Mouse (Mus musculus) lung, adult 2 months (tissue): ENCODE measurements around the gene Clpsl2.
A peak's percentile ranks its signal among the peaks of the same experiment; 100 is the strongest.

Experiments
- CTCF ChIP-seq: fragments of 200-500 bp; IDR thresholded peaks from 2 replicates; pipeline ENCODE4 v1.5.1; 2011; ENCODE audit warnings: mild to moderate bottlenecking, low read length, control low read depth; ENCODE audit not compliant: insufficient read depth
- POLR2A ChIP-seq: fragments of 200-500 bp; IDR thresholded peaks from 2 replicates; pipeline ENCODE4 v1.6.1; 2011; ENCODE audit warnings: low read depth, mild to moderate bottlenecking, control low read depth, low read length, borderline replicate concordance; ENCODE audit errors: extremely low read depth

DNA sequence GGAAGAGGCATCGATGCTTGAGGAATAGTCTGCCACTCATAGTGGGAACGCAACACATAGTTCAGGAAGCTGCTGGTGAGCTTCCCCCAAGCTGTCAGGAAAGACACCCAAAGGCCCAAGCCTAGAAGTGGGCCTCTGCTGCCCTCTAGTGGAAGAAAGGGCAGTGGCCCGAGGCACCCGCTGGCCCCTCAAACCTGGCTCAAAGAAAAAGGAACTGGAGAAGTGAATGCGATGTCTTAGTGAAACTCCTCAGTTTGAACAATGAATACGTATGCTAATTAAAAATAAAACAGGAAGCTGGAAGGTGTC is 21.2 kb upstream of the Clpsl2 start:
- TF ChIP-seq POLR2A: no peak
- peak; percentile 91 for TF ChIP-seq CTCF
